Mouse (Mus musculus): Measurements from ENCODE around the gene Riok1.

The Riok1 gene

DNA sequence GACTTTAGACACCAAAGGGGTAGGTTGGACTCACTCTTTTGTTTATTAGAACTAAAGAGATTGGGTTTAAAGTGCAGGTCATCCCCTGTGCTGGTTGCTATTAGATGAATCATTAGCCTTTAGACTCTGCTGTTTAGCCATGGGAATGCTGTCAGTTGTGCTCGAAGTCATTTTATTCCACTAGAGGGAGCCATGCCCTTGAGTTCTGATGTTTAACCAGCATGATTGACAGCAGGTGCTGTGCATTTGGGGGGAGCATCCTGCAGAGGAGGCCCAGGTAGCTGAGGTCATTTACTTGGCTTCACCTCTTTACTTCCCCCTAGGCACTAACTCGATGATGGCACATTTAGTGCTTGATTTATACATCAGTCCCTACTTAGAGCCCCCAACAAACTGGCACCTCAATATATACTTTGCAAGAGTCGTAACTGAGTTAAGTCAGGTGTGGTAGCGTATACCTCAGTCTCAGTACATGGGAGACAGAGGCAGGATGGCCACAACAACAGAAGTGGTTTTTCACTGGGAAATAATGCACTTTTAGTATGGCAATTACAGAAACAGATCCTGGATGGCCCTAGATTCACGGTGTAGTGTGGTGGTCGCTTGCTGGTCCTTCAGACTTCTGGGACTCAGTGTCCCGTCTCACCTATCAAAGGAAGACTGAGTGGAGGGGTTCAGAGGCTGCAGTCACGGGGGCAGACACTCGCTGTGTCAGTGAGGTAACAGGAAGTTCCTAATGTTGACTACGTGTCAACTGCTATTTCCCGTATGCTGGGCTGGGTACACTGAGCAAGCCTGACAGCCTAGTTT lies 28.3 kb downstream of the Riok1 start:
- DNase-seq, result peak in 1 of 2 experiments; percentile 61

DNA sequence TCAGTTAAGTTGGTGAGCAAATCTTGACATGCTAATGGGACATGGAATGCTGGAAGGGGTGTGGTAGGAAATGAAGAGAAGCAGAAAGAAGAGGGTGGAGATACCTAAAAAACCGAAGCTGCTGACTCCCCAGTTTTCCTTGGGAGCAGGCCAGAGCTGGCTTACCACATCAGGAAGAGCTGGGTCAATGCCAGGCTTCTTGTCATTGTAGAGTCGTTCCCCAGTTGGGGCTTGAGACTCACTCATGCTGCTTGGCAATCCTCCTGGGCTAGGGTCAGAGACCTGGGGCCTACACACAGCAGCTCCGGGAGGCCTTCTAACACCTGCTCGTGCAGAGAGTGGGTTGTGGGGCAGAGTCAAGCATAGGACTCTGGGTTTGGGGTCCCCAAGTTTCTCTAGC lies 34.1 kb downstream of the Riok1 start:
- peak; percentile 15 to 52 for DNase-seq

DNA sequence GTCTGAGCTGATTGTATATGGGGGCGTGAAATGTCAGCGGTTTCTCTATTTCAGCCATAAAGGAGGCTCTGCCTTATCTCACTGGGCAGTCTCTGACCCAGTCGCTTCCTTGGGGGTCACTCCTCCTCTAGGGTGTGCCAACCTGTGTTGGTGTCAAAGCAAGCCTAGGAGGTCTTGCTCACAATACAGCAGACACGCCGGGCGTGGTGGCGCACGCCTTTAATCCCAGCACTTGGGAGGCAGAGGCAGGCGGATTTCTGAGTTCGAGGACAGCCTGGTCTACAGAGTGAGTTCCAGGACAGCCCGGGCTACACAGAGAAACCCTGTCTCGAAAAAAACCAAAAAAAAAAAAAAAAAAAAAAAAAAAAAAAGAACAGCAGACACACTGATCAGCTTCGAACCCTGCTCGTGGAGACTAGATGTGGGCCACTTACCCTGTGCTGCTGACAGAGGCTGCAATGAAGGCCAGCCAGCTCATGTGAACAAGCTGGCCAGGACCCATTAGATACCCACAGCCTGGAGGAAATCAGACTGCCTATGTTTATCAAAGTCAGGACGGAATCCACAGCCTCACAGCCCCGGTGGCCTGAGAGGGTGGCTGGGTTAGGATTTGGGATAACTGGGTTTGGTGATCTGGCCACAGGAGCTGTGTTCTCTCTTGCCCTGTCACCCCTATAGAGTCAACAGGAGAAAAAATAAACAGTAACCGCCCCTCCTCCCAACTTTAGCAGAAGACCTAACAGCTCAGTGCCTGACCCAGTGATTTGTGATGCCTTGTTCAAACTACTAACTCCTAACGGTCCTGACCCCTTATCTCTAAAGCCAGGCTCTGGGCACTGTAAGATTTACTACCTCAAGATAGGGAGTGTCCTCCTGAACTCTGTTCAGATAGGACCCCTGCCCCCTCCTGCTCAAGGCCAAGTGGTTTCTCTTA lies 36.8 kb downstream of the Riok1 start:
- DNase-seq, result no peak

DNA sequence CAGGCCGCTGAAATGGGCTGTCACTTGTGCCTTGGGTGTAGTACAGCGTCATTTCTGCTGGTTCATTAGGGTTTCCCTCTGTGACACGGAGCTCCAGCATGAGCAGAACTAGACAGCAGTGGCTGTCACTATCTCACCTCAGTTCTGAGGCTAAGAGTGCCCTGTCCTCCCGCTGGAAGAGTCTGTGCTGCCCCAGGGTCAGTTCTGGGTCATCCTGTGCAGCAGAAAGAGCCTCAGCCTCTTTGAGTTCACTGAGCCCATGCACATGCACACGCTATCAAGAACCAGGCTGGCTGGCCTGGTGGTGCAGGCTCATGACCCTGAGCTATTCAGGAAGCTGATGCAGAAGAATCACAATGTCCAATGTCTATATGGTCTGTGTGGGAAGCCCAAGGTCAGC lies 37.6 kb downstream of the Riok1 start:
- no peak for DNase-seq

DNA sequence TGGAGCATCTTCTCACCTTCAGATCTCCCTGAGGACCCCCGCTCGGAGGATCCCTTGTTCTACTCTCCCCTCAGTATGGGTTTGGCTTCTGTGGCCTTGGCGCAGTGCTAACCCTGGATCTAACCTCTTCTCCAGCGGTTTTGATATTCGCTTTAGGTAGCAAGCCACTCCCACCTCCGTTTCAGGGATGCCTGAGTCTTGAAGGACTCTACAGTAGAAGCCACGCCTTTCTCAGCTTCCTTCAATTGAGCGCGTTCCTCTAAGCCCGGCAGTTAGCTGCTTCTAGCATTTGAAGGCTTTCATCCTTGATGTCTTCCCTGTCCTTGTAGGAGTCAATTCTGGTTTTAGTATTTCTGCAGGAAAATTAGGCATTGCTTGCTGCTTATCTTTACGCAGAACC lies 40.3 kb downstream of the Riok1 start:
- DNase-seq, result peak in 1 of 2 experiments; percentile 13

DNA sequence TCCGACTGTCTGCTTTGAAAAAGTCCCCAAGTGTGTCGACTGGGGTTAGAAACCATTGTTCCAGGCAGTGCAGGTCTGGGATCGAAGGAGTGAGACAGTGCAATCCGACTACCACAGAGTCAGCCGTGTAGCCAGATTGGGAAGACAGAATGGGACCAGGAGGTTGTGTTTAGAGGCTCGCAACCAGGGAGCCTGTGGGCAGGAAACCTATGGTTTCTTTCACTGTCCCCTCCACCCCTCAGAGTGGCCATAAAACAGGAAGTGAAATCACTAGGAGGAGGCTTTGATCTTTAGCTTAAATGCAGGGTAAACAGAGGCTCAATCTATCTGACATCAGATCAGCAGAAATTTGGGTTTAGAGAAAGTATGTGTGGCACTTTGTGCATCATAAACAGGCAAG lies 42.0 kb downstream of the Riok1 start:
- no peak for DNase-seq

DNA sequence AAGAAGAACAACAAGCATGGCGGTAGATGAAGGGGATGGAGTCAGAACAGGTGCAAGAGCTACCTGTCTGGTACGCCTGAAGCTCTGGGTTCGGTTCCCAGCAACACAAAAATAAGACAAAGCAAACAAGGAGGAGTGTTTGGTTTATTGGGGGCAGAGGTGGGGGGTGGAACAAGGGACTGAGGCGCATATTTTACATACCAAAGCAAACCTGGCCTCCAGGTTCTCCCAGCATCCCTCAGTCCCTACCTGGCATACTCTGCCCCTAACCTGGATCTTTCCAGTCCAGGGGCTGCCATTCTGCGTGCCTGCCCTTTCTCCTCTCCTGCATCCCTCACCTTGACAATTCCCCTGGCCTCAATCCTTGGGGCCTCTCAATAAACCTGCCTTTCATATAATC lies 42.6 kb downstream of the Riok1 start:
- no peak for DNase-seq

DNA sequence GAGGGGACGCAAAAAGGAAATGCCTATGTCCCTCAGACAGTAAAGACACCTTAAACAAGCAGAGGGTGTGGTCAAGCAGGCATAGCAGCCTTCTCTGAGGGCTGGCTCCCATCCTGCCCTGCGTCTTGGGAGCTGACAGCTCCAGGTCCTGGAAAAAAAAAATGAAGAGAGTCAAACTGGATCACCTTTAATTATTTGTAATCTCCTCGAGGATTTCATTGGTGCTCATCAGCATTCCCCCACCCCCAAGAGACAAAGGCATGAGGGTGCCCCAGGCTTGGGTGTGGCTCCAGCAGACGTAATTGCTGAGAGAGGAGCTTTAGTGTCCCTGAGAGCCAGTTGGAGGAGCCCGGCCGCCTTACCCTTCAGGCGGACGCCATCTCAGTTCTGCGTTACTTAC lies 43.2 kb downstream of the Riok1 start:
- DNase-seq, result no peak

DNA sequence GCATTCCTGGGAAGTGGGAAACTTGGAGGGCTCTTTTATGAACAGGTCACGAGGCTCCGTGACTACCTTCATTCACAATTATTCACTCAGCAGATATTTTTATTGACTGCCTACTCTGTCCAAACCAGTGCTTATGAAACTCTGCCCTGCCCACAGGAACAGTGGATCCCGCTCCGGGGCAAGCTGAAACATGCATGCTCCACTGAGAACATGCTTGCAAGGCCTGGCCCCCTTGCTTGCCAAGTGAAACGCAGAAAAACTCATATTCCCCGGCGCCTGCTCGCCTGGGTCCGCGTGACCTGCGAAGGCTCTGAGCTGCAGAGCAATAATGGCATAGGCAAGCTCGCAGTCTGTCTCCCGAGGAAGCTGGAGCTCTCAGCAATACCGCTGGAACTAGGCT lies 43.9 kb downstream of the Riok1 start:
- DNase-seq, result no peak

DNA sequence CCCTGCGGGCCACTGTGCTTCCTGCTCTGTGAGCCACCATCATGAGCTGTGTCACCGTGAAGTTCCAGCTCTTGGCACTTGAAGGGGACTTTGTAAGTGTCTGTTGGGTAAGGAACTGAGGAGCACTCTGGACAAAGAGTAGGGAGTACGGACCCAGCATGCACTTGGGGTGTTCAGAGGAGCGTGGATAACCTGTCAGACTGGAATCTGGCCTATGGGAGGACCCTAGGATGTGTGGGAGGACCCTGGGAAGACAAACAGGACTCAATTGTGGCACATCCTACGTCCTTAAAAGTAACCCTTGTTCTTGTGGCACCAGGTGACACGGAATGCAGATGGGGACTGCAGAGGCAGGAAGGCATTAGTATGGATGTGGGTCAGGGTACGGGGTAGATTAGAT lies 44.4 kb downstream of the Riok1 start:
- no peak for DNase-seq

DNA sequence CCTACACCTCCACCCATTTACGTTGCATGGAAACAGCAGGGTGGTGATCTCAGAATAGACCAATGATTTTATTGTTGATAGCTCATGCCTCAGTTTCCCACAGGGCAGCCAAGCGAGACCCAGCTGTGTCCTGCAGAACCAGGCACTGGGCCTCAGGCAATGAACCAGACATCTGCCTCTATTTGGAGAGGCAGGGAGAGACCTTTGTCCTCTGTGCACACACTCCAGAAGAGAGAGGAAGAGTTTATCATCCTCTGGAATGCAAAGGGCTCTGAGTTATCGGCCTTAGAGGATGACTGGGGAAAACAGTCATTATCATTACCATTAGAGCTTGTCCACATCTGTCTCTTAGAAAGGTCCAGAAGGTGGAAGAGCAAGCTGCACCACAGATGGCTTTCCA lies 49.9 kb downstream of the Riok1 start:
- DNase-seq, result no peak

DNA sequence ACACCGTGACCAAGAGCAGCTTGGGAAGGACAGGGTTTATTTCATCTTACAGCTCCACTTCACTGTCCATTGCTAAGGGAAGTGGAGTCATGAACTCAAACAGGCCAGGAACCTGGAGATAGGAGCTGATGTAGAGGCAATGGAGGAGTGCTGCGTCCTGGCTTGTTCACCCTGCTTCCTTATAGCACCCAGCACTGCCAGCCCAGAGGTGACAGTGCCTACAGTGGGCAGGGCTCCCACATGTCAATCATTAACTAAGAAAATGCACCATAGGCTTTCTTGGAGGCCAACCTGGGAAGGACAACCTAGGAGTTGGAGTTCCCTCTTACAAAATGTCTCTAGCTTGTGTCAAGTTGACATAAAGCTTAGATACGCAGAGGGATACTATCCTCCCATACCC lies 51.2 kb downstream of the Riok1 start:
- no peak for DNase-seq

DNA sequence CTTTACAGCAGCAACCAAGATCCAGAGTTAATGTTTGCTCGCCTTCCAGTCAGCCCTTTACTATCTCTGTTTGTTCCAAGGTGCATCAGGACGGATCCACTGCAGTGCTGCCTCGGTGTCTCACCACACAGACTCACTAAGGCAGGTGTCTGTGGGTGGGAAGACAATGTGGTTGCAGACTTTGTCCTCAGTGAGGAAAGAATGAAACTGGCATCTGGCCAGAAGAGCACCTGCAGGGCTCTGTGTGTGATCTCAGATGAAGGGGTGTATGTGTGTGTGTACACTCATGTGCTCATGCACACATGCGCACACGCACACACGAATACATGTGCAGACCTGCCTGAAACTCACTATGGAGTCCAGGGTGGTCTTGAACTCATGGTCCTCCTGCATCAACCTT lies 52.7 kb downstream of the Riok1 start:
- DNase-seq, result no peak

DNA sequence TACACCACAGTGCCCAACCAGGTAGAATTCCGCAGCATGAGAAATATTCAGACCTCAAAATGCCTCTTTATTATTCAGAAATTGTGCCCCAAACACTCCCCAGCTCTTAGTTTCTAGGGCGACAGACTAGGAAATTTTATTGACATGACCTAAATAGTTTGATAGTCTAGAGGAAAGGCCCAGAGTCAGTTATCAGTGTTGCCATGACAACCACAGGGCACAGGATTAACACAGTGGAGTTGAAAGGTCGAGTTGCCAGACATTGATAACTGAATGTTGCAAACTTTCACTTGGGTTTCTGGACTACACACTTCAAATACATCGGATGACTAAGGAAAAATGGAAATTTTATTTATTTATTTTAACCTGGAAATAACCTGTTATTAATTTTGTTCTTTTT lies 53.1 kb downstream of the Riok1 start:
- no peak for DNase-seq

DNA sequence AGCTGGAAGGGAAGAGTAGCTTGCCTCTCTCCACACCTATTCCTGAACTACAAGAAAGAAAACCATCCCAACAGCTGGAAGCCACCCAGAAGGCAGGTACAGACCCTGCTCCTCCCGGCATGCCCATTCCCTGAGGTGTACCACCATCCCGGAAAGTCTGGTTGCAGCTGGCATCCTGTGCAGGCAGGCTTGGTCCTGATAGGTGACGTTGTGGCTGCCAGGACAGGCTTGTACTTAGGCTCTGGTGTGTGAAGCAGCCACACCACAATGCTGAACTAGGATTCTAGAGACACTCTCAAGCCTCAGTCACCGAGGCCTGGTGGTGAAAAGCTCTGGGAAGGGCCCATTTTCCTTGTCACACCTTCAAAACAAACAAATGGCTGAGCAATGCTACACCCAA lies 59.4 kb downstream of the Riok1 start:
- no peak for DNase-seq

DNA sequence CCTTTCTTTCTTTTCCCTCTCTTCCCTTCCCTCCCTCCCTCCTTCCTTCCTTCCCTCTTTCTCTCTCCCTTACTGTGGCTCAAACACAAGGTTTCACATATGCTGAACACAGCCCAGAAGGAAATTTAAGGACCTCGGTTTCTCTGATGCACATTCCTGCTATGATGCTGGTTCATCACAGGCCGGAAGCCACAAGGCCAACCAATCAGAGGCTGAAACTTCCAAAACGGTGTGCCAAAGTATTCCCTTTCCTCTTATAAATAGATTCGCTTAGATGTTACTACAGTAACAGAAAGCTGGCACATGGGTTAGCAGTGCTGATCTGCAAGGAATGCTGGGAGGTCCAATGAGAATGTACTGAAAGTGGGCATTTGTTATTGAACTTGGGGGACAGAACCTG lies 66.6 kb downstream of the Riok1 start:
- no peak for DNase-seq

DNA sequence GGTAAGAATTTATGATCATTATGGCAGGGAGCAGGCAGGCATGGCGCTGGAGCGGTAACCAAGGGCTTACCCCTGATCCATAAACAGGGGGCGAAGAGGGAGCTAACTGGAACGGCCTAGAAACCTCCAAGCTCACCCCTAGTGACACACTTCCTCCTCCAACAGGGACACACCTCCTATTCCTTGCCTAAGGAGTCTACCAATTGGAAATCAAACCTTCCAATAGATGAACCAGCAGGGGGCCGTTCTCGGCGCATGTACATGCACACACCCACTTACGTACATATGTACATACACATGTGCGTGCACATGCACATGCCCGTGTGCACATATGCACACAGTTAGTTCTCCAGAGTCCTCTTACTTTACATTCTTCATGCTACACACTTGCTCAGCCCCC lies 67.7 kb downstream of the Riok1 start:
- DNase-seq, result no peak

DNA sequence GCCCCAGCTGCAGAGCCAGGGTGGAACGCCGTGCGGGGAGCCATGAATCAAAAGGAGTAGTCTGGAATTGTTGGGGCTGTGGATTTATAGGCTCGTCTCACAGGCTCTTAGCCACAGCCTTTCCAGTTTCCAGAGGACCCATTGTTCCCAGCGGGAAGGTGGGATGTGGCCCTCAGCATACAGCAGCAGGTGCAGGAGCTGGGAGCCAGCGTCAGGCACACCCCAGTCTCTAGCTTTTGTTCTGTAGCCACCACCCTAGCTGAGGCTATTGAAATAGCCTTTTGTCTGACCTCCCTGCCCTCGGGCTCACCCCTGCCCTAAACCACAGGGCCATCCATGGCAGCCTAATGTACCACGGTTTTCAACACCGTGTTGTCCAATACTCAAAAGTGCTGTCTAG lies 72.3 kb downstream of the Riok1 start:
- no peak for DNase-seq

Measured in lung, postnatal 4 days (tissue).